Mouse (Mus musculus): Measurements from ENCODE around the gene Tfip11. TPM values are rescaled to one million over a fixed set of nuclear protein-coding genes. Genes with fewer than 3 reads are reported as not detected.
"Not testable (repeated sequence)": the region's sequence is repeated elsewhere in the genome, so short reads cannot be mapped to it uniquely, and the experiment has no call there.

The Tfip11 gene
- polyA plus RNA-seq, 1 experiment: 58.9 TPM

GRCm38 (mm10) chr5:112316468-112316867 is 9.7 kb upstream of the Tfip11 start:
- 93% methylated on average over 5 of the region's 5 CpGs for WGBS
- H3K4me1 ChIP-seq (replicated peaks; ENCODE audit: control insufficient read depth, insufficient read depth, low read length): peaks cover 5% of the 10 kb centered on the region; the same call in 1 of the 2 replicates
- DNase-seq: no peak

GRCm38 (mm10) chr5:112317328-112317727 is 8.8 kb upstream of the Tfip11 start:
- H3K27me3 ChIP-seq (ENCODE audit: control insufficient read depth, insufficient read depth, low read length): no peaks in the 10 kb centered on the region
- H3K36me3 ChIP-seq (ENCODE audit: control insufficient read depth, insufficient read depth, low read length): peaks cover 6% of the 10 kb centered on the region
- no peak overlapping the region for H3K27ac ChIP-seq (ENCODE audit: control insufficient read depth, insufficient read depth, low read length)
- no peak for DNase-seq
- no peak for TF ChIP-seq CTCF (IDR thresholded peaks at IDR 0.05; ENCODE audit: borderline replicate concordance, control insufficient read depth, extremely low read depth, insufficient read depth, low read length, poor library complexity)
- TF ChIP-seq POLR2A (IDR thresholded peaks at IDR 0.05; ENCODE audit: control insufficient read depth, extremely low read depth, insufficient read depth, low read length, poor library complexity): no peak
- WGBS: 25% methylated on average over 5 of the region's 5 CpGs
- H3K4me1 ChIP-seq (replicated peaks; ENCODE audit: control insufficient read depth, insufficient read depth, low read length): peaks cover 5% of the 10 kb centered on the region; the same call in 1 of the 2 replicates
- no peak overlapping the region for H3K4me3 ChIP-seq (ENCODE audit: control insufficient read depth, insufficient read depth, low read length)

More at GRCm38 (mm10) chr5:112316468-112316867, 9.7 kb upstream of the Tfip11 start:
- Histone ChIP-seq H3K36me3 (ENCODE audit: control insufficient read depth, insufficient read depth, low read length) (peaks cover 6% of the 10 kb centered on the region), H3K4me3 (ENCODE audit: control insufficient read depth, insufficient read depth, low read length) (no peak overlapping the region), H3K27ac (ENCODE audit: control insufficient read depth, insufficient read depth, low read length) (no peak overlapping the region), H3K27me3 (ENCODE audit: control insufficient read depth, insufficient read depth, low read length) (no peaks in the 10 kb centered on the region)
- no peak for TF ChIP-seq CTCF (IDR thresholded peaks at IDR 0.05; ENCODE audit: borderline replicate concordance, control insufficient read depth, extremely low read depth, insufficient read depth, low read length, poor library complexity)
- no peak for TF ChIP-seq POLR2A (IDR thresholded peaks at IDR 0.05; ENCODE audit: control insufficient read depth, extremely low read depth, insufficient read depth, low read length, poor library complexity)

- WGBS: 83% methylated on average over 2 of the region's 2 CpGs
- H3K4me1 ChIP-seq (replicated peaks; ENCODE audit: control insufficient read depth, insufficient read depth, low read length): not testable (repeated sequence)
Measured at GRCm38 (mm10) chr5:112319343-112319742, 6.8 kb upstream of the Tfip11 start.

GRCm38 (mm10) chr5:112320379-112320778 is 5.8 kb upstream of the Tfip11 start:
- Histone ChIP-seq H3K4me1 (replicated peaks; ENCODE audit: control insufficient read depth, insufficient read depth, low read length) (peaks cover 5% of the 10 kb centered on the region; the same call in 1 of the 2 replicates), H3K27me3 (ENCODE audit: control insufficient read depth, insufficient read depth, low read length) (no peaks in the 10 kb centered on the region), H3K27ac (ENCODE audit: control insufficient read depth, insufficient read depth, low read length) (no peak overlapping the region), H3K36me3 (ENCODE audit: control insufficient read depth, insufficient read depth, low read length) (peaks cover under 1% of the 10 kb centered on the region), H3K4me3 (ENCODE audit: control insufficient read depth, insufficient read depth, low read length) (no peak overlapping the region)
- no peak for TF ChIP-seq CTCF (IDR thresholded peaks at IDR 0.05; ENCODE audit: borderline replicate concordance, control insufficient read depth, extremely low read depth, insufficient read depth, low read length, poor library complexity)
- no peak for TF ChIP-seq POLR2A (IDR thresholded peaks at IDR 0.05; ENCODE audit: control insufficient read depth, extremely low read depth, insufficient read depth, low read length, poor library complexity)
- no peak for DNase-seq
- WGBS: 92% methylated on average over 5 of the region's 5 CpGs

More at GRCm38 (mm10) chr5:112319343-112319742, 6.8 kb upstream of the Tfip11 start:
- not testable (repeated sequence) for DNase-seq; H3K36me3 ChIP-seq (ENCODE audit: control insufficient read depth, insufficient read depth, low read length); H3K27me3 ChIP-seq (ENCODE audit: control insufficient read depth, insufficient read depth, low read length); H3K4me3 ChIP-seq (ENCODE audit: control insufficient read depth, insufficient read depth, low read length); H3K27ac ChIP-seq (ENCODE audit: control insufficient read depth, insufficient read depth, low read length)

- H3K36me3 ChIP-seq (ENCODE audit: control insufficient read depth, insufficient read depth, low read length): no peaks in the 10 kb centered on the region
- WGBS: 84% methylated on average over 6 of the region's 6 CpGs
- TF ChIP-seq CTCF (IDR thresholded peaks at IDR 0.05; ENCODE audit: borderline replicate concordance, control insufficient read depth, extremely low read depth, insufficient read depth, low read length, poor library complexity) (no peak), POLR2A (IDR thresholded peaks at IDR 0.05; ENCODE audit: control insufficient read depth, extremely low read depth, insufficient read depth, low read length, poor library complexity) (no peak)
- H3K27ac ChIP-seq (ENCODE audit: control insufficient read depth, insufficient read depth, low read length): no peak overlapping the region
- DNase-seq: no peak
- H3K27me3 ChIP-seq (ENCODE audit: control insufficient read depth, insufficient read depth, low read length): no peaks in the 10 kb centered on the region
- no peak overlapping the region for H3K4me3 ChIP-seq (ENCODE audit: control insufficient read depth, insufficient read depth, low read length)
- peaks cover 9% of the 10 kb centered on the region; the same call in 1 of the 2 replicates for H3K4me1 ChIP-seq (replicated peaks; ENCODE audit: control insufficient read depth, insufficient read depth, low read length)
Measured at GRCm38 (mm10) chr5:112320936-112321335, 5.2 kb upstream of the Tfip11 start.

GRCm38 (mm10) chr5:112321376-112321775 is 4.8 kb upstream of the Tfip11 start:
- Histone ChIP-seq H3K36me3 (ENCODE audit: control insufficient read depth, insufficient read depth, low read length) (no peaks in the 10 kb centered on the region), H3K4me3 (ENCODE audit: control insufficient read depth, insufficient read depth, low read length) (no peak overlapping the region), H3K27ac (ENCODE audit: control insufficient read depth, insufficient read depth, low read length) (no peak overlapping the region), H3K27me3 (ENCODE audit: control insufficient read depth, insufficient read depth, low read length) (no peaks in the 10 kb centered on the region), H3K4me1 (replicated peaks; ENCODE audit: control insufficient read depth, insufficient read depth, low read length) (peaks cover 9% of the 10 kb centered on the region; the same call in 1 of the 2 replicates)
- TF ChIP-seq POLR2A (IDR thresholded peaks at IDR 0.05; ENCODE audit: control insufficient read depth, extremely low read depth, insufficient read depth, low read length, poor library complexity) (no peak), CTCF (IDR thresholded peaks at IDR 0.05; ENCODE audit: borderline replicate concordance, control insufficient read depth, extremely low read depth, insufficient read depth, low read length, poor library complexity) (no peak)
- 92% methylated on average over 4 of the region's 4 CpGs for WGBS
- DNase-seq: no peak

GRCm38 (mm10) chr5:112323246-112323645 is 2.9 kb upstream of the Tfip11 start:
- Histone ChIP-seq H3K4me1 (replicated peaks; ENCODE audit: control insufficient read depth, insufficient read depth, low read length) (peaks cover 11% of the 10 kb centered on the region; the same call in 1 of the 2 replicates), H3K4me3 (ENCODE audit: control insufficient read depth, insufficient read depth, low read length) (no peak overlapping the region), H3K36me3 (ENCODE audit: control insufficient read depth, insufficient read depth, low read length) (no peaks in the 10 kb centered on the region), H3K27ac (ENCODE audit: control insufficient read depth, insufficient read depth, low read length) (no peak overlapping the region), H3K27me3 (ENCODE audit: control insufficient read depth, insufficient read depth, low read length) (no peaks in the 10 kb centered on the region)
- no peak for DNase-seq
- 97% methylated on average over 6 of the region's 6 CpGs for WGBS
- no peak for TF ChIP-seq CTCF (IDR thresholded peaks at IDR 0.05; ENCODE audit: borderline replicate concordance, control insufficient read depth, extremely low read depth, insufficient read depth, low read length, poor library complexity)

All from thymus, adult 2 months (tissue).